Mouse (Mus musculus): Measurements from ENCODE around the gene Tlr12.
A peak's percentile ranks its signal among the peaks of the same experiment; 100 is the strongest.
"Not testable (repeated sequence)": the region's sequence is repeated elsewhere in the genome, so short reads cannot be mapped to it uniquely, and the experiment has no call there.

Tlr12 gene

GRCm38 (mm10) chr4:128618246-128618911, at the start of gene Tlr12:
Gene Tlr12 (minus strand): TSS chr4:128618619.
- DNase-seq (ENCODE audit: inconsistent age in 2 of 2, low spot score in 1 of 2), result no peak

GRCm38 (mm10) chr4:128667195-128667594, 48.8 kb upstream of the Tlr12 start:
- DNase-seq (ENCODE audit: inconsistent age in 2 of 2, low spot score in 1 of 2), result not testable (repeated sequence)

- peak in 1 of 2 experiments; percentile 48 for DNase-seq (ENCODE audit: inconsistent age in 2 of 2, low spot score in 1 of 2)
These were observed 47.9 kb upstream of the Tlr12 start for GRCm38 (mm10) chr4:128666362-128666761.

- no peak for DNase-seq (ENCODE audit: inconsistent age in 2 of 2, low spot score in 1 of 2)
These were observed 45.6 kb upstream of the Tlr12 start for GRCm38 (mm10) chr4:128664002-128664401.

GRCm38 (mm10) chr4:128661063-128661462, 42.6 kb upstream of the Tlr12 start:
- DNase-seq (ENCODE audit: inconsistent age in 2 of 2, low spot score in 1 of 2), result no peak

- peak; percentile 40 to 64 for DNase-seq (ENCODE audit: inconsistent age in 2 of 2, low spot score in 1 of 2)
These were observed 41.8 kb upstream of the Tlr12 start for GRCm38 (mm10) chr4:128660196-128660595.

- no peak for DNase-seq (ENCODE audit: inconsistent age in 2 of 2, low spot score in 1 of 2)
These were observed 37.0 kb upstream of the Tlr12 start for GRCm38 (mm10) chr4:128655446-128655845.

- DNase-seq (ENCODE audit: inconsistent age in 2 of 2, low spot score in 1 of 2), result peak; percentile 96 to 98
These were observed 36.3 kb upstream of the Tlr12 start, which contains the start of gene Phc2 for GRCm38 (mm10) chr4:128654505-128655381. Gene Phc2 (plus strand): TSS chr4:128654702.

GRCm38 (mm10) chr4:128652584-128653298, 34.3 kb upstream of the Tlr12 start:
- DNase-seq (ENCODE audit: inconsistent age in 2 of 2, low spot score in 1 of 2), result peak; percentile 52 to 82

- no peak for DNase-seq (ENCODE audit: inconsistent age in 2 of 2, low spot score in 1 of 2)
These were observed 33.1 kb upstream of the Tlr12 start for GRCm38 (mm10) chr4:128651530-128651929.

- no peak for DNase-seq (ENCODE audit: inconsistent age in 2 of 2, low spot score in 1 of 2)
These were observed 30.3 kb upstream of the Tlr12 start for GRCm38 (mm10) chr4:128648567-128649255.

GRCm38 (mm10) chr4:128646762-128647161, 28.3 kb upstream of the Tlr12 start:
- DNase-seq (ENCODE audit: inconsistent age in 2 of 2, low spot score in 1 of 2), result no peak

GRCm38 (mm10) chr4:128645896-128646295, 27.5 kb upstream of the Tlr12 start:
- DNase-seq (ENCODE audit: inconsistent age in 2 of 2, low spot score in 1 of 2), result no peak

GRCm38 (mm10) chr4:128641766-128642717, 23.6 kb upstream of the Tlr12 start:
- no peak for DNase-seq (ENCODE audit: inconsistent age in 2 of 2, low spot score in 1 of 2)

GRCm38 (mm10) chr4:128638265-128638923, 20.0 kb upstream of the Tlr12 start:
- no peak for DNase-seq (ENCODE audit: inconsistent age in 2 of 2, low spot score in 1 of 2)

GRCm38 (mm10) chr4:128637250-128637649, 18.8 kb upstream of the Tlr12 start:
- no peak for DNase-seq (ENCODE audit: inconsistent age in 2 of 2, low spot score in 1 of 2)

GRCm38 (mm10) chr4:128635894-128636585, 17.6 kb upstream of the Tlr12 start:
- DNase-seq (ENCODE audit: inconsistent age in 2 of 2, low spot score in 1 of 2), result peak; percentile 58 to 79

- DNase-seq (ENCODE audit: inconsistent age in 2 of 2, low spot score in 1 of 2), result peak; percentile 58 to 81
These were observed 17.0 kb upstream of the Tlr12 start for GRCm38 (mm10) chr4:128635451-128635850.

- no peak for DNase-seq (ENCODE audit: inconsistent age in 2 of 2, low spot score in 1 of 2)
These were observed 2.7 kb upstream of the Tlr12 start for GRCm38 (mm10) chr4:128621109-128621508.
